Mouse (Mus musculus) kidney, postnatal 36 days (tissue): Measurements from ENCODE around the gene Tubb5.

Experiments used
- DNase-seq, 2 experiments: peaks; one replicate each; pipeline ENCODE4 v3.0.0; 2021 to 2022; ENCODE audit warnings: mixed read lengths in 2 of 2

Gene Tubb5

DNA sequence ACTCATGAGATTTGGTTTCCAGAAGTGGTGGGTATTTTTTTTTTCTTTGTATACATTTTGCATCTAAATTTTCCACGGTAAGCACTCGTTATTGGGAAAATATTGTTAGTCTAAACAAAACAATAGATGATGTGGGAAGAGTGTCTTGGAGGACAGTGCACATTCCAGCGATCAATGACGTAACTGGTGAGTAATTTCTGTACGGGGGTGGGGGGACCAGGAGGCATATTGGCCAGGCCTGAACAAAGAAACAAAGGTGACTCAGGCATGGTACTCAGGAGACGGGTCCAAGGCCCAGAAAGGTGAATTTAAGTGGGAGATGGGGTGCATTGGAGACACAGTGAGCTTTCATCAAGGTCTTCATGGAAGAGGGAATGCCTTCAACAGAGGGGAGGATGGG lies 42.5 kb downstream of the Tubb5 start:
- no peak for DNase-seq

DNA sequence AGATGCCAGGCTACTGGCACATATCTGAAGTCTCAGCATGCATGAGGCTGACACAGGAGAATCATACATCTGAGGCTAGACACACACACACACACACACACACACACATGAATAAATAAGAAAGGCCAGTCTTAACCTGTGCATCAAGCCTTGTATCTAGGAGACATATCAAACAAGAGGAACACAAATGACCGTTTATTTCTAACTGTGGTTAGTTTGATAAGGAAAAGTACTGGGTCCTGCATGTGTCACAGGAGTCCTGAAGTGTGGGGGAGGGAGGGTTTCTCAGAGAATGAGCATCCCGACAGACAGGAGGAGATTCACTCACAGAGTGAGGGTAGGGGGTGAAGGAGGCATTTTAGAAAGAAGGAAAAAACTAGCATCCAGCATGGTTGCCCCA lies 43.0 kb downstream of the Tubb5 start:
- no peak for DNase-seq

DNA sequence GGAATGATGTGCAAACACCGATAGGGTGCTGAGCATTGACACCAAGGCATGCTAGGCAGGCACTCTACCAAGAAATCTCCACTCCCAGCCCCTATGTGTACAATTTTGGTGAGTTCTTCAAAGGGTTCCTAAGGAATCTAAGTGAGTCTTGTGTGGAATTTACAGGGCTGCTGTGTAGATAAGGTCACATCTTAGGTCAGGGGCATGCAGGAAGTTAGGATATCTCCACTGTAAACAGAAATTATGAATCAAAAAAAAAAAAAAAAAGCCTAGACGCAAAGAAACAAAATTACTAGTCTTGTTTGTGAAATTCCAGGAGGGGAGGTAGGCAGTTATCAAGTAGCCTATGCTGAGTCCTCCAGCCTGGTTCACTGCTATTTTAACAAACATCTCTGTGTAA lies 45.3 kb downstream of the Tubb5 start:
- DNase-seq: no peak

DNA sequence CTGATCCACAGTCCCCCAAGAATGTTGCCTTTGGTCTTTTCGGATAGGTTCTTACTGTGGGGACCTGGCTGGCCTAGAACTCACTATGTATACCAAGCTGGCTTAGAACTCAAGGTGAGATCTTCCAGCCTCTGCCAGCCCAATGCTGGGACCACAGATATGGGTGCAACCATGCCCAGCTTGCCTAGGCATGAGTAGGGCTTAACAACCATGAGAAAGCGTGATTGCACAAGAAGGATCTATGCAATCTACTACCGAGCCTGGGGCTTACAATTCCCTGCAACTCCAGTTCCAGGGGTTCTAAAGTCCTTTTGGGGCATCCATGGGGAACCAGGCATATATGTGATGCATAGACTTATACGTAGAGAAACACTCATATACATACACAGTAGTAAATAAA lies 47.2 kb downstream of the Tubb5 start:
- DNase-seq: no peak

DNA sequence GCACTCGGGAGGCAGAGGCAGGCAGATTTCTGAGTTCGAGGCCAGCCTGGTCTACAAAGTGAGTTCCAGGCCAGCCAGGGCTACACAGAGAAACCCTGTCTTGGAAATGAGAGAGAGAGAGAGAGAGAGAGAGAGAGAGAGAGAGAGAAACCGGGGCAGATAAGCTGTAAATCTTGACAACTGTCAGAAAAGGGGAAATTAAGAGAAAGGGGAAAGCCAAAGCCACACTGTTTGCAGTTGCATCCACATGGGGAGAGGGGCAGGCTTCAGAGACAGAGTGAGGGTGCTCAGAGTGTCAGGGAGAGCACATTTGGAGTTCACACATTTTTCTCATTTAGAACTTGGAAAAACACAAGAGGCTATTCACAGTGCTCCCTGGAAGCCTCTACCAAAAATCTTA lies 50.1 kb downstream of the Tubb5 start:
- DNase-seq: no peak

DNA sequence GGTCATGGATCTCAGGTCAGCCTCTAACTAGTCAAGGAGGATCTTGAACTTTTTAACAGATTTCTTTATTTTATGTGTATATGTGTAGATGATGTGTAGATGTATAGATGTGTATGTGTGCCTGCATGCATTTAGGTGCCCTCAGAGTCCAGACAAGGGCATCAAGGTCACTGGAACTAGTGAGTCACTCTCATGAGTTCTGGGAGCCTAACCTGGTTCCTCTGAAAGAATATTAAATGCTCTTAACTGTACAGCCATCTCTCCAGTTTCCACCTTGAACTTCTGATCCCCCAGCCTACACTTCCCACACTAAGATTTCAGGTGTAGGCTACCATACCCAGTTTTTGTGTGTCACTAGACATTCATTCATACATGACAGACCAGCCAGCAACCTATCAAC lies 50.6 kb downstream of the Tubb5 start:
- DNase-seq: no peak

DNA sequence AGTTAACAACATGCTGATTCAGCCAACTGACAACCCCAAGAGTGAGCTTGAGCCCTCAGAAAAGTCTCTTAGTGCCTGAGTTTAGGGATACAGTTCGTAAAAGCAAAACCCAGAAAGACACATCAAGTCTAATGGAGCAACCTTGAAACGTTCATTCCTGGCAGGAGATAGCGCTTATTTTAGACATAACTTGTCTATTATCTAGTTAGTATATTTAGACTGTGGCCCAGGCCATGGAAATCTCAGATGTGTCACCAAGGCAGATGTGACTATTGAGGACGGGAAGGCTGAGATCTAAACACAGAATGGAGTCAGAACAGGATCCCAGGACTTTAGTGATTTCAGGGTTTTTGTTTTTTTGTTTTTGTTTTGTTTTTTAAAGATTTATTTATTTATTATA lies 53.0 kb downstream of the Tubb5 start:
- no peak for DNase-seq

DNA sequence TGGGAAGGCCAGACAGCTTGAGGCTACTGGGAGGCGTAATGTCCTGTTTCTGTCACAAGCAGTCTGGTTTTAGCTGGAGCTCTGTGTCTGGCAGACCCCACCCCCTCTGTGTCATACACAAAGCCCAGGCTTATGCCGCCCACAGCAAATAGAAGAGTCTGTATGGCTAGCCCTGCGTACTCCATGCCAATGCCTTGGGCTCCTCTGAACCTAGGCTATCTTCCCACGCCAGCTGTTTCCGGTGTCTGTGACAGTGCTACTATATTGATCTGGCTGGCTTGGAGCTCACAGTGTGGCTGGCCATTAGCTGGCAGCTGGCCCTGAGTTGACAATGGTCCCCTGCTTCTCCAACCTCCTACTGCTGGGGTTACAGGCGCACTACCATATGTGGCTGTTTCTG lies 54.2 kb downstream of the Tubb5 start:
- DNase-seq: no peak
